Mouse (Mus musculus) stomach, embryonic 16.5 days (tissue): ENCODE measurements around the gene Gm38392. TPM values are rescaled to one million over a fixed set of nuclear protein-coding genes. Genes with fewer than 3 reads are reported as not detected.

Experiments
- ATAC-seq: fragments of 200-750 bp; cut with Nextera tagmentation; 2 replicates; pipeline ENCODE4 v1.8.0; 2017; ENCODE audit warnings: moderate number of reproducible peaks, moderate TSS enrichment; ENCODE audit not compliant: insufficient read depth, low FRiP score
- H3K27ac ChIP-seq: fragments of 300-500 bp; sonication (generic); 2 replicates; pipeline ENCODE4 v1.5.1; 2014; ENCODE audit warnings: low read length
- H3K27me3 ChIP-seq: fragments of 300-500 bp; sonication (generic); 2 replicates; pipeline ENCODE4 v1.6.1; 2014; ENCODE audit warnings: low read length, control low read depth, mixed read lengths; ENCODE audit not compliant: control insufficient read depth, insufficient read depth
- H3K36me3 ChIP-seq: fragments of 300-500 bp; sonication (generic); 2 replicates; pipeline ENCODE4 v1.6.1; 2014; ENCODE audit warnings: low read length; ENCODE audit not compliant: control insufficient read depth, insufficient read depth
- H3K4me1 ChIP-seq: fragments of 300-500 bp; sonication (generic); 2 replicates; pipeline ENCODE4 v1.6.1; 2014; ENCODE audit warnings: low read length, control low read depth, mixed read lengths; ENCODE audit not compliant: control insufficient read depth, insufficient read depth
- H3K4me2 ChIP-seq: fragments of 300-500 bp; sonication (generic); 2 replicates; pipeline ENCODE4 v1.6.1; 2014; ENCODE audit warnings: low read depth, low read length, mixed read lengths
- H3K4me3 ChIP-seq: fragments of 300-500 bp; sonication (generic); replicated peaks from 2 replicates; pipeline ENCODE4 v1.5.1; 2014; ENCODE audit warnings: mild to moderate bottlenecking, low read length
- H3K9ac ChIP-seq: fragments of 300-500 bp; sonication (generic); 2 replicates; pipeline ENCODE4 v1.6.1; 2014; ENCODE audit warnings: low read length
- H3K9me3 ChIP-seq: fragments of 300-500 bp; sonication (generic); replicated peaks from 2 replicates; pipeline ENCODE4 v1.6.1; 2016; ENCODE audit warnings: low read length, control low read depth; ENCODE audit not compliant: control insufficient read depth
- WGBS: fragments of 180-500 bp; shearing (Covaris S2); extraction: QIAGEN DNeasy Blood & Tissue Kit; methylation state at CpG from one replicate; pipeline ENCODE4 v1.1.7; 2014; 5-methylcytosine and 5-hydroxymethylcytosine counted together
- polyA plus RNA-seq: library from polyadenylated mRNA; unstranded; fragments of >200 nt; fragmentation: Nextera tagmentation; extraction: Ambion mirVana; gene quantifications from 2 replicates; pipeline ENCODE4 v1.2.1, GENCODE M21; 2015

Gene Gm38392
- polyA plus RNA-seq, 1 experiment from 2014 or later, result 0.53 TPM

- H3K9ac ChIP-seq, result no peak overlapping the region
- peaks cover 7% of the 10 kb centered on the region; the same call in 1 of the 2 replicates for H3K4me1 ChIP-seq
- 17% methylated on average over 5 of the region's 5 CpGs for WGBS
- no peak overlapping the region for H3K4me3 ChIP-seq
- H3K9me3 ChIP-seq, result no peaks in the 10 kb centered on the region
- no peak overlapping the region for H3K4me2 ChIP-seq
- no peaks in the 10 kb centered on the region for H3K36me3 ChIP-seq
- peaks cover 95% of the 10 kb centered on the region for H3K27me3 ChIP-seq
- H3K27ac ChIP-seq, result no peak overlapping the region
- no peak for ATAC-seq
Measured at GRCm38 (mm10) chr3:88203456-88203855, 83.6 kb downstream of the Gm38392 start.

- no peak overlapping the region for H3K4me3 ChIP-seq
- H3K4me2 ChIP-seq, result no peak overlapping the region
- H3K27me3 ChIP-seq, result peaks cover 96% of the 10 kb centered on the region
- 7% methylated on average over 6 of the region's 6 CpGs for WGBS
- no peak overlapping the region for H3K27ac ChIP-seq
- H3K36me3 ChIP-seq, result no peaks in the 10 kb centered on the region
- no peaks in the 10 kb centered on the region for H3K9me3 ChIP-seq
- H3K4me1 ChIP-seq, result peaks cover 7% of the 10 kb centered on the region; the same call in 1 of the 2 replicates
- ATAC-seq, result no peak
- no peak overlapping the region for H3K9ac ChIP-seq
Measured at GRCm38 (mm10) chr3:88202986-88203385, 84.0 kb downstream of the Gm38392 start.

- 25% methylated on average over 5 of the region's 5 CpGs for WGBS
- no peaks in the 10 kb centered on the region for H3K9me3 ChIP-seq
- no peak overlapping the region for H3K27ac ChIP-seq
Measured at GRCm38 (mm10) chr3:88201640-88202039, 85.4 kb downstream of the Gm38392 start.

GRCm38 (mm10) chr3:88200972-88201330, 86.1 kb downstream of the Gm38392 start:
- no peaks in the 10 kb centered on the region for H3K9me3 ChIP-seq
- H3K4me1 ChIP-seq, result peaks cover 7% of the 10 kb centered on the region; the same call in 1 of the 2 replicates
- peak overlapping the region; percentile 39 for H3K4me3 ChIP-seq
- H3K9ac ChIP-seq, result peak overlapping the region; percentile 35; the same call in 1 of the 2 replicates
- peaks cover 93% of the 10 kb centered on the region for H3K27me3 ChIP-seq
- no peak for ATAC-seq
- WGBS, result 2% methylated on average over 37 of the region's 37 CpGs
- H3K27ac ChIP-seq, result no peak overlapping the region
- no peaks in the 10 kb centered on the region for H3K36me3 ChIP-seq
- peak overlapping the region; percentile 48 for H3K4me2 ChIP-seq

More at GRCm38 (mm10) chr3:88201640-88202039, 85.4 kb downstream of the Gm38392 start:
- H3K27me3 ChIP-seq, result peaks cover 96% of the 10 kb centered on the region
- H3K4me1 ChIP-seq, result peaks cover 7% of the 10 kb centered on the region; the same call in 1 of the 2 replicates
- no peak for ATAC-seq
- no peaks in the 10 kb centered on the region for H3K36me3 ChIP-seq
- no peak overlapping the region for H3K4me3 ChIP-seq
- H3K9ac ChIP-seq, result no peak overlapping the region
- no peak overlapping the region for H3K4me2 ChIP-seq

- Histone ChIP-seq H3K4me2 (peak overlapping the region; percentile 48), H3K4me3 (peak overlapping the region; percentile 39), H3K36me3 (no peaks in the 10 kb centered on the region), H3K9me3 (no peaks in the 10 kb centered on the region), H3K27me3 (peaks cover 93% of the 10 kb centered on the region), H3K4me1 (peaks cover 7% of the 10 kb centered on the region; the same call in 1 of the 2 replicates), H3K9ac (peak overlapping the region; percentile 35; the same call in 1 of the 2 replicates), H3K27ac (no peak overlapping the region)
- WGBS, result under 1% methylated on average over 61 of the region's 61 CpGs
- ATAC-seq, result no peak
Measured at GRCm38 (mm10) chr3:88200161-88200971, 86.6 kb downstream of the Gm38392 start.

GRCm38 (mm10) chr3:88199541-88200110, 87.4 kb downstream of the Gm38392 start:
- ATAC-seq, result no peak
- WGBS, result 55% methylated on average over 2 of the region's 2 CpGs
- no peaks in the 10 kb centered on the region for H3K9me3 ChIP-seq
- no peak overlapping the region for H3K27ac ChIP-seq
- no peak overlapping the region for H3K4me3 ChIP-seq
- H3K36me3 ChIP-seq, result no peaks in the 10 kb centered on the region
- H3K4me1 ChIP-seq, result peaks cover 7% of the 10 kb centered on the region; the same call in 1 of the 2 replicates
- peaks cover 89% of the 10 kb centered on the region for H3K27me3 ChIP-seq
- no peak overlapping the region for H3K4me2 ChIP-seq
- no peak overlapping the region for H3K9ac ChIP-seq

GRCm38 (mm10) chr3:88198505-88199020, 88.4 kb downstream of the Gm38392 start:
- WGBS, result 6% methylated on average over 9 of the region's 9 CpGs
- no peak overlapping the region for H3K4me3 ChIP-seq
- peaks cover 7% of the 10 kb centered on the region; the same call in 1 of the 2 replicates for H3K4me1 ChIP-seq
- no peaks in the 10 kb centered on the region for H3K36me3 ChIP-seq
- no peak overlapping the region for H3K27ac ChIP-seq
- no peaks in the 10 kb centered on the region for H3K9me3 ChIP-seq
- ATAC-seq, result no peak
- no peak overlapping the region for H3K9ac ChIP-seq
- H3K4me2 ChIP-seq, result no peak overlapping the region
- H3K27me3 ChIP-seq, result peaks cover 84% of the 10 kb centered on the region

GRCm38 (mm10) chr3:88197741-88198504, 89.1 kb downstream of the Gm38392 start:
- no peaks in the 10 kb centered on the region for H3K36me3 ChIP-seq
- WGBS, result 16% methylated on average over 10 of the region's 10 CpGs
- peaks cover 7% of the 10 kb centered on the region; the same call in 1 of the 2 replicates for H3K4me1 ChIP-seq
- H3K9ac ChIP-seq, result no peak overlapping the region
- no peak for ATAC-seq
- no peaks in the 10 kb centered on the region for H3K9me3 ChIP-seq
- H3K27ac ChIP-seq, result no peak overlapping the region
- no peak overlapping the region for H3K4me3 ChIP-seq
- no peak overlapping the region for H3K4me2 ChIP-seq
- H3K27me3 ChIP-seq, result peaks cover 77% of the 10 kb centered on the region
